Mouse (Mus musculus) erythroblast, embryonic 14.5 days (primary cell): ENCODE data around the gene LTO1.

Source experiments
- GATA1 ChIP-seq: IDR thresholded peaks from 2 replicates; pipeline ENCODE4 v1.6.1; 2012; ENCODE audit warnings: low read length, inconsistent platforms, mixed read lengths
- TAL1 ChIP-seq: IDR thresholded peaks from 3 replicates; pipeline ENCODE4 v1.6.1; 2012; ENCODE audit warnings: low read length, inconsistent platforms, mixed read lengths

- TF ChIP-seq GATA1 (no peak), TAL1 (no peak)
These were observed 27.8 kb downstream of the LTO1 start for GRCm38 (mm10) chr7:144942744-144943135.
